Mouse (Mus musculus): Measurements from ENCODE around the gene Car11.

DNA sequence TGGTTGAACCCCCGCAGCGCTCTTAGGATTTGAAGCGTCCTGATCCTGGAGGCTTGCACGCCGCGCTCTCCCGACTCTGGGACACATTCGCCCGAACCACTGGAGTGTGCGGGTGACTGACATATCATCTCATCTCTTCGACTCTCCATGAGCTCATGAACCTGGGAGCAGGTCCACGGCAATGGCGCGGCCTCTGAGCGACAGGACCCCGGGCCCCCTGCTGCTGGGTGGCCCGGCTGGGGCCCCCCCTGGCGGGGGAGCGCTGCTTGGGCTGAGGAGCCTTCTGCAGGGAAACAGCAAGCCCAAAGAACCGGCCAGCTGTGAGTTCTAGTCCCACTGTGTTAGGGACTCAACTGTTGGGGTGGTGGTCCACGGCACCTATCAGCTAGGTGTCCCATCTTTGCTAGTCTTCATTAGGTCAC lies 5.8 kb downstream of the Car11 start:
- TF ChIP-seq CTCF (IDR thresholded peaks at IDR 0.05; ENCODE audit: extremely low read depth, insufficient read depth, low read length) (no peak), POLR2A (IDR thresholded peaks at IDR 0.05; ENCODE audit: extremely low read depth, insufficient read depth, low read length) (no peak)

Data from cortical plate, adult 2 months (tissue).